Mouse (Mus musculus) erythroblast, embryonic 14.5 days (primary cell): ENCODE measurements around the gene Kctd2.

ENCODE experiments used
- GATA1 ChIP-seq: IDR thresholded peaks from 2 replicates; pipeline ENCODE4 v1.6.1; 2012; ENCODE audit warnings: low read length, inconsistent platforms, mixed read lengths
- TAL1 ChIP-seq: IDR thresholded peaks from 3 replicates; pipeline ENCODE4 v1.6.1; 2012; ENCODE audit warnings: low read length, inconsistent platforms, mixed read lengths

DNA sequence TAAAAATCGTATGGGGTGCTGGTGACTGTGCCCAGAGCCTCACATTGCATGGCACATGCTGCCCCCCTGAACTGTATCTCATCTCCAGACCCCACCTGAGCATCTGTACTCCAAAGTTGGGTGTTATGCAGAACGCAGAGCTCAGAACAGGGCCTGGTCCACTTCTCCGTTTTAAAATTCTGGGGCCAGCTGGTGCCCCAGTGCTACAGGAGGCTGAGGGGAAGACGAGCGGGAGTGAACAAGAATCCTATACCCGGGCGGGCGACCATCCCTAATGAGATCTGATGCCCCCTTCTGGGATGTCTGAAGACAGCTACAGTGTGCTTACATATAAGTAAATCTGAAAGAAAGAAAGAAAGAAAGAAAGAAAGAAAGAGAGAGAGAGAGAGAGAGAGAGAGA, 41.0 kb downstream of the Kctd2 start:
- TF ChIP-seq TAL1 (no peak), GATA1 (no peak)
